Mouse (Mus musculus) heart, embryonic 15.5 days (tissue): Measurements from ENCODE around the gene Capn7. TPM values are rescaled to one million over a fixed set of nuclear protein-coding genes. Genes with fewer than 3 reads are reported as not detected.

Experiments used
- ATAC-seq: fragments of 200-750 bp; cut with Nextera tagmentation; replicated peaks from 2 replicates; pipeline ENCODE4 v1.8.0; 2017; ENCODE audit warnings: low read depth, moderate TSS enrichment; ENCODE audit not compliant: insufficient number of reproducible peaks, insufficient read depth, low FRiP score
- H3K27ac ChIP-seq: fragments of 300-500 bp; sonication (generic); 2 replicates; pipeline ENCODE4 v1.5.1; 2015; ENCODE audit warnings: mild to moderate bottlenecking, inconsistent platforms
- H3K27me3 ChIP-seq: fragments of 300-500 bp; sonication (generic); 2 replicates; pipeline ENCODE4 v1.6.1; 2015; ENCODE audit warnings: inconsistent platforms
- H3K36me3 ChIP-seq: fragments of 300-500 bp; sonication (generic); 2 replicates; pipeline ENCODE4 v1.6.1; 2015; ENCODE audit warnings: mild to moderate bottlenecking, inconsistent platforms
- H3K4me1 ChIP-seq: fragments of 300-500 bp; sonication (generic); replicated peaks from 2 replicates; pipeline ENCODE4 v1.6.1; 2015; ENCODE audit warnings: inconsistent platforms
- H3K4me2 ChIP-seq: fragments of 300-500 bp; sonication (generic); 2 replicates; pipeline ENCODE4 v1.6.1; 2015; ENCODE audit warnings: inconsistent platforms, mild to moderate bottlenecking, moderate library complexity
- H3K4me3 ChIP-seq: fragments of 300-500 bp; sonication (generic); 2 replicates; pipeline ENCODE4 v1.5.1; 2015; ENCODE audit warnings: mild to moderate bottlenecking, inconsistent platforms
- H3K9ac ChIP-seq: fragments of 300-500 bp; sonication (generic); 2 replicates; pipeline ENCODE4 v1.6.1; 2015; ENCODE audit warnings: mild to moderate bottlenecking, inconsistent platforms
- H3K9me3 ChIP-seq: fragments of 300-500 bp; sonication (generic); replicated peaks from 2 replicates; pipeline ENCODE4 v1.6.1; 2016; ENCODE audit warnings: inconsistent platforms
- WGBS: fragments of 180-500 bp; shearing (Covaris S2); methylation state at CpG from one replicate; pipeline ENCODE4 v1.1.7; 2015; ENCODE audit warnings: mixed read lengths; 5-methylcytosine and 5-hydroxymethylcytosine counted together
- polyA plus RNA-seq: library from polyadenylated mRNA; unstranded; fragments of >200 nt; fragmentation: Nextera tagmentation; extraction: Ambion mirVana; gene quantifications from 2 replicates; pipeline ENCODE4 v1.2.1, GENCODE M21; 2015

Gene Capn7
- polyA plus RNA-seq, 1 experiment from 2014 or later = 35.0 TPM

DNA sequence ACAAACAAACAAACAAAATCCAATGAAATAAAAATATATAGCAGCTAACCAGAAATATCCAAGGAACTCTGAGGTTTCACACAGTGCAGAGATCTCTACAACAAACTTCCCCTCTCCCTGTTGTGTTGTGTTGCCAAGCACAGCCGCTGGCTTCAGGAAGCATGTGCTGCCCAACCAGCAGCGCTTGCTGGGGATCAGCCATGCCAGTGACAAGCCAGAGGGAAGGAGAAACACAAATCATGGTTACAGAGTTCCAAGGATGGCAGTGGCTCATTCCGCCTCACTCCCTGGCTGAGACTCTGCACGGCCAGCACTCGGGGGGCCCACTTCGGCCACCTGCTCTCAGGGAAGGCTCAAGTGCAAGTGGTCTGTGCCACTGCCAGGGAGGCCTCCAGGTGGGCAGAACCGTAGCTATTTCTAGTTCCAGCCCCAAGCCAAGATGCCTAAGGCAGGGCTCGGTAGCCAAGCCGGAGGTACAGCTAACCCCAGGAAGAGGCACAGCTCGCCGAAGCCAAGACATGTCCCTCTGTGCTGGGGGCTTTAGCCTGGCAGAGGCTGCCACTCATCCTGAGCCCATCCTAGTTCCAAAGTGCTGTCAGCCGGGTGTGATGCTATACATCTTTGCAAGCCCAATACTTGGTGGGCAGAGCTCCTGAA, 69.8 kb downstream of the Capn7 start:
- WGBS = 76% methylated on average over 12 of the region's 12 CpGs
- Histone ChIP-seq H3K36me3 (no peaks in the 10 kb centered on the region), H3K4me1 (peaks cover 92% of the 10 kb centered on the region), H3K9me3 (no peaks in the 10 kb centered on the region), H3K9ac (no peak overlapping the region), H3K4me2 (no peak overlapping the region), H3K27ac (peak overlapping the region; percentile 16; the same call in 1 of the 2 replicates), H3K4me3 (no peak overlapping the region), H3K27me3 (no peaks in the 10 kb centered on the region)
- ATAC-seq = no peak

- Histone ChIP-seq H3K27ac (no peak overlapping the region), H3K4me3 (no peak overlapping the region), H3K9ac (no peak overlapping the region), H3K36me3 (no peaks in the 10 kb centered on the region), H3K4me2 (no peak overlapping the region), H3K27me3 (no peaks in the 10 kb centered on the region), H3K4me1 (peaks cover 86% of the 10 kb centered on the region), H3K9me3 (no peaks in the 10 kb centered on the region)
- WGBS = 71% methylated on average over 15 of the region's 15 CpGs
- no peak for ATAC-seq
Measured at GRCm38 (mm10) chr14:31407208-31407607, 70.8 kb downstream of the Capn7 start.

DNA sequence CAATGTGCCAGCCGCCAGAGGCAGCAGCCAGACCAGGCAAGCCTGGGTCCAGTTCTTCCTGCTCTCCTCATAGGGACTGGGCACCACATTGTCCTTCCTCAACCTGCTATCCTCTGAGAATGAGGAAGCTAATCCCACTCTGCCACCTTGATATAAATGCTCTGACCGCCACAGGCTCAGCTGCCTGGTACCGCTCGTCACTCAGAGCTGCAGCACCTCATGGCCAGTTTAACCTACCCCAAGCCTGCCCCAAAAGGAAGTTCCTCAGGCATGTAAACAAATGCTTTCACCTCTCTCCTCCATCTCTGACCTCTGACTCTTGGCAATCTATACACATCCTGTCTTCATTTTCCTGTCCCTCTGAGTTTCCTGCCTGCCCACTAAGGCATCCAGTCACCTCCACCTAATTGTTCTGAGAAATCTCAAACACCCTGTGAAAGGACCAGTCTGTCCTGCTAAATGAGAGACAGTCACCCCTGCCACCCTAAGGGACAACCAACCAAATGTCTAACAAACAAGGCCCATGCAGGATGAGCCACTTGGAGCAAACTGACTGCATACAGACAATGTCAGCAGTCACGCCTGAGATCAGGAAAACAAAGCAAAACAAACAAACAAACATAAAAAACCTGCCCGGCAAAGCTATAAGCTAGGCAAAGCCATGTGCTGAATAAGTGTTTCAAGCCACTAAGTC, 71.6 kb downstream of the Capn7 start:
- Histone ChIP-seq H3K4me1 (peaks cover 86% of the 10 kb centered on the region), H3K4me3 (no peak overlapping the region), H3K36me3 (no peaks in the 10 kb centered on the region), H3K27ac (peak overlapping the region; percentile 73), H3K9ac (no peak overlapping the region), H3K4me2 (no peak overlapping the region), H3K27me3 (no peaks in the 10 kb centered on the region), H3K9me3 (no peaks in the 10 kb centered on the region)
- WGBS = 53% methylated on average over 6 of the region's 6 CpGs
- no peak for ATAC-seq

GRCm38 (mm10) chr14:31408666-31409065, 72.2 kb downstream of the Capn7 start:
- no peaks in the 10 kb centered on the region for H3K27me3 ChIP-seq
- no peak overlapping the region for H3K9ac ChIP-seq
- no peak overlapping the region for H3K4me2 ChIP-seq
- no peak overlapping the region for H3K4me3 ChIP-seq
- peaks cover 86% of the 10 kb centered on the region for H3K4me1 ChIP-seq
- peak overlapping the region; percentile 73 for H3K27ac ChIP-seq
- H3K9me3 ChIP-seq = no peaks in the 10 kb centered on the region
- peak; percentile 53; the same call in 1 of the 2 replicates for ATAC-seq
- H3K36me3 ChIP-seq = no peaks in the 10 kb centered on the region
- WGBS = 40% methylated on average over 8 of the region's 8 CpGs

- Histone ChIP-seq H3K36me3 (no peaks in the 10 kb centered on the region), H3K9ac (no peak overlapping the region), H3K4me1 (peaks cover 86% of the 10 kb centered on the region), H3K27ac (no peak overlapping the region), H3K9me3 (no peaks in the 10 kb centered on the region), H3K4me2 (no peak overlapping the region), H3K4me3 (no peak overlapping the region), H3K27me3 (no peaks in the 10 kb centered on the region)
- WGBS = 79% methylated on average over 9 of the region's 9 CpGs
- no peak for ATAC-seq
Measured at GRCm38 (mm10) chr14:31410123-31410724, 73.8 kb downstream of the Capn7 start.

DNA sequence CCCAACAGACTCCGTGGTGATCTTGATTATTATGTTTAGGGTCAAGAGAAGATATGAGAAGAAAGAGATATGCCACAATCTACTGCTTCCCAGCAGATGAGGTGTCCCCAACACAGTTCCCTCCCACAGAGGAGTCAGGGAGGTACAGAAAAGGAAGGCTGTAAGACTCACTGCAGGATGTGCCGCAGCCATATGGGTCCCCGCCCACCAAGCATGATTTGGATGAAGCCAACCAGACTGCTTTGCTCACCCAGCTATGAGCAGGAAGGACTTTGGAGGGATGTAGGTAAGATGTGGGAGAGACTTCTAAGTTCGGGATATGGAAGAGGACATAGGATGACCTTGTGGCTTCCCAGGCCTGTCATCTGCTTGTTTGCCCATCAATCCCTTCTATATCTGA, 74.3 kb downstream of the Capn7 start:
- H3K9me3 ChIP-seq = no peaks in the 10 kb centered on the region
- H3K4me1 ChIP-seq = peaks cover 88% of the 10 kb centered on the region
- no peak overlapping the region for H3K9ac ChIP-seq
- WGBS = 77% methylated on average over 4 of the region's 4 CpGs
- H3K4me2 ChIP-seq = no peak overlapping the region
- no peak overlapping the region for H3K4me3 ChIP-seq
- no peaks in the 10 kb centered on the region for H3K27me3 ChIP-seq
- no peak for ATAC-seq
- no peak overlapping the region for H3K27ac ChIP-seq
- no peaks in the 10 kb centered on the region for H3K36me3 ChIP-seq

DNA sequence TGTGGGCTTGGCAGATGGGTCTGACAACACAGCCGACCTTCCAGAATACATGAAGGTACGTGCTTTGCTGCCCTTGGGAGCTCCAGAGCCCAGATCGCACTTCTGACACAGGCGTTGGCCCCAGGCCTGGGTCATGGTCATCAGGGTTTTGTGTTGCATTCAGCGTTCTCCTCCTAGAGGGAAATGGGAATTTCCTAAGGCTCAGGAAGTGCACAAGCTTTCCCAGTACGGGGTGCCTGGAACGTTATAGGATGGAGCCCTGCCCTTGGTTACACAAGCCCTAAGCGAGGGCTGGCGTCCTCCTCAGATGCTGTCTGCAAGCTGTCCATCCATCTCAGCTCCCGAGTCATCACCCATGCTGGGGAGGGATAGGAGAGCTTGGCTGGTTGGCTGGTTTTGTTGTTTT, 76.2 kb downstream of the Capn7 start:
- ATAC-seq = no peak
- Histone ChIP-seq H3K9ac (no peak overlapping the region), H3K4me2 (no peak overlapping the region), H3K4me3 (no peak overlapping the region), H3K9me3 (no peaks in the 10 kb centered on the region), H3K27ac (0 out of 2 replicates have a peak overlapping the region, but pooled peaks have one; percentile 37), H3K36me3 (no peaks in the 10 kb centered on the region), H3K27me3 (no peaks in the 10 kb centered on the region), H3K4me1 (peaks cover 86% of the 10 kb centered on the region)
- 66% methylated on average over 10 of the region's 10 CpGs for WGBS

DNA sequence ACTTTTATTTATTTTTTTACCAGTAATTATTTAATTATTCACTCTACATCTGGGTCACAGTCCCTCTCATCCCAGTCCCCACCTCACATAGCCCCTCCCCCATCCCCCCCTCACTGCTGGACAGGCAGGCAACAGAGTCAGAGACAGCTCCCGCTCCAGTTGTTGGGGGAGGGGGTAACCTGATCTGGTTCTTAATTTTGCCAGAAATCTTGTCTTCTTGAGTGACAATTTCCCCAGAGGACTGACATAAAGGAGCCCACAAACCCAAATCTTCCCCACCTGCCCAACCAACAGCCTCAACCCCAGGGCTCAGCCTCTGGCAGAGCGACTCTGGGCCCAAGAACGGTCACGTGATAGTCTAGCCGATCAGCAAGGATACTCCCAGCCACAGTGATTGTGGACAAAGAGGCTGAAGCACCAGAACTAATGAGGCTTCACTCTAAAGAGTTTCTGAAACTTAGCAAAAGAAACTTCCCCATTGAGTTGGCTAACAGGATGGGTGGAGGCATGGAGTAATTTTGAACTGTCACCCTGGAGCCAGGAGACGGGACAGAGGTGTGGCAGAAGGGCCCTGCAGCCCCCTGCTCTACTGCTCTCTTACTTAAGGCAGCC, 77.1 kb downstream of the Capn7 start:
- 60% methylated on average over 6 of the region's 6 CpGs for WGBS
- H3K9me3 ChIP-seq = no peaks in the 10 kb centered on the region
- H3K36me3 ChIP-seq = no peaks in the 10 kb centered on the region
- no peak for ATAC-seq
- H3K4me3 ChIP-seq = no peak overlapping the region
- H3K27ac ChIP-seq = 0 out of 2 replicates have a peak overlapping the region, but pooled peaks have one; percentile 22
- H3K9ac ChIP-seq = no peak overlapping the region
- H3K27me3 ChIP-seq = no peaks in the 10 kb centered on the region
- no peak overlapping the region for H3K4me2 ChIP-seq
- H3K4me1 ChIP-seq = peaks cover 80% of the 10 kb centered on the region

GRCm38 (mm10) chr14:31414235-31414966, 78.0 kb downstream of the Capn7 start:
- Histone ChIP-seq H3K4me2 (no peak overlapping the region), H3K9ac (no peak overlapping the region), H3K9me3 (no peaks in the 10 kb centered on the region), H3K36me3 (no peaks in the 10 kb centered on the region), H3K27ac (peak overlapping the region; percentile 68), H3K4me3 (no peak overlapping the region), H3K27me3 (no peaks in the 10 kb centered on the region), H3K4me1 (peaks cover 77% of the 10 kb centered on the region)
- 51% methylated on average over 10 of the region's 10 CpGs for WGBS
- ATAC-seq = no peak

DNA sequence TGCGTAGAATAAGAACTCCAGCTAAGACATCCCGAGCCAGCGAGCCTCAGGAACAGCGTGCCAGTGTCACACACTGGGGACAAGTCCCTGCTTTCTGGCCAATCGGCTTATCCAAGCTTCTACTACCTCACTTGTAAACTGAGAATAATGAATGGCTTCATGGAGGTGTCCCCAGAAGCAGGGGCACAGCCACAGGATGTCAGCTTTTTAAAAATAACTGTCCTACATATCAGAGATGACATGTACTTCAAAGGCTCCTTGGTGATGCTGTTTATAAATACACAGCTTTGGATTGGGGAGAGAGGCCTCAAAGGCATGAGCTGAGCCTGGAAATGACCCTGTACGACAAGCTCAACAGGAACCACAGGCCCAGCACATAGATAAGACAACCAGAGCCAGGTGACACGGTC, 78.5 kb downstream of the Capn7 start:
- no peak overlapping the region for H3K9ac ChIP-seq
- H3K4me2 ChIP-seq = no peak overlapping the region
- H3K4me1 ChIP-seq = peaks cover 78% of the 10 kb centered on the region
- no peaks in the 10 kb centered on the region for H3K27me3 ChIP-seq
- H3K36me3 ChIP-seq = no peaks in the 10 kb centered on the region
- H3K27ac ChIP-seq = peak overlapping the region; percentile 68
- no peaks in the 10 kb centered on the region for H3K9me3 ChIP-seq
- H3K4me3 ChIP-seq = no peak overlapping the region
- WGBS = 31% methylated on average over 7 of the region's 7 CpGs
- peak; percentile 40; the same call in 1 of the 2 replicates for ATAC-seq

DNA sequence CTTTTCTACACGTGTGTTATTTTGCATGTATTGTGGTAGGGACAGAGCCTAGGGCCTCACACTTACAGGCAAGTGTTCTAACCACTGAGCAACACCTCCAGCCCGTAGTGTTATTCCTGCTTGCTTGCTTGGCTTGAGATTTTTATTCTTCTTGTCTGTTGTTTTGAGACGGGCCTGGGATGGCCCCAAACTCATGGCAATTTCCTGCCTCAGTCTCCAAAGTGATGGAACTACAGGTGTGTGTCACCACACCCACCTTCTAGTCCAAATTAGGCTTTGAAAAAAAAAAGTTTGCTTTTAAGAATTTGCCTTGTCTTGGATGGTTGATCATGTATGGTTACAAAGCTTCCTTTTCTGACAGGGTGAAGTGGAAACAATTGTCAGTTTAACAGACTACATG, 80.0 kb downstream of the Capn7 start:
- ATAC-seq = no peak
- Histone ChIP-seq H3K4me2 (no peak overlapping the region), H3K4me3 (no peak overlapping the region), H3K4me1 (peaks cover 81% of the 10 kb centered on the region), H3K9ac (no peak overlapping the region), H3K27ac (peak overlapping the region; percentile 38; the same call in 1 of the 2 replicates), H3K9me3 (no peaks in the 10 kb centered on the region), H3K36me3 (no peaks in the 10 kb centered on the region), H3K27me3 (no peaks in the 10 kb centered on the region)
- 87% methylated on average over 3 of the region's 3 CpGs for WGBS
